Mouse (Mus musculus) embryo, embryonic 10.5 days (tissue): ENCODE measurements at regions not wholly inside any gene's neighbourhood (a gene's known extent, or its start where the extent isn't known, plus 50 kb on each side); places are given as distances from the start of the nearest gene placed in this dataset.

Experiments
- DNase-seq: peaks from one replicate; pipeline ENCODE4 v3.0.0-alpha.2; 2015; ENCODE audit warnings: low spot score

GRCm38 (mm10) chr12:110183473-110183872 lies 95.4 kb upstream of the Dio3 start:
- no peak for DNase-seq

- DNase-seq, result no peak
Measured at GRCm38 (mm10) chr12:110185399-110185798, 93.5 kb upstream of the Dio3 start.

GRCm38 (mm10) chr12:110186381-110186780 lies 92.5 kb upstream of the Dio3 start:
- DNase-seq, result peak; percentile 64

GRCm38 (mm10) chr12:110186911-110187245 lies 92.0 kb upstream of the Dio3 start:
- DNase-seq, result peak; percentile 71

- peak; percentile 77 for DNase-seq
Measured at GRCm38 (mm10) chr12:110187246-110188135, 91.4 kb upstream of the Dio3 start.

- peak; percentile 63 for DNase-seq
Measured at GRCm38 (mm10) chr12:110188136-110188631, 90.7 kb upstream of the Dio3 start.

- DNase-seq, result peak; percentile 64
Measured at GRCm38 (mm10) chr12:110188641-110189328, 90.1 kb upstream of the Dio3 start.

- DNase-seq, result peak; percentile 74
Measured at GRCm38 (mm10) chr12:110189329-110189642, 89.6 kb upstream of the Dio3 start.

- no peak for DNase-seq
Measured at GRCm38 (mm10) chr12:110192186-110192585, 86.7 kb upstream of the Dio3 start.

GRCm38 (mm10) chr12:110197366-110197765 lies 81.5 kb upstream of the Dio3 start:
- no peak for DNase-seq

- DNase-seq, result no peak
Measured at GRCm38 (mm10) chr12:110200471-110200870, 78.4 kb upstream of the Dio3 start.

- DNase-seq, result no peak
Measured at GRCm38 (mm10) chr12:110200887-110201286, 78.0 kb upstream of the Dio3 start.

GRCm38 (mm10) chr12:110203271-110204014 lies 75.4 kb upstream of the Dio3 start:
- no peak for DNase-seq

- DNase-seq, result no peak
Measured at GRCm38 (mm10) chr12:110204246-110204989, 74.5 kb upstream of the Dio3 start.

GRCm38 (mm10) chr12:110206271-110206670 lies 72.6 kb upstream of the Dio3 start:
- DNase-seq, result no peak

- peak; percentile 31 for DNase-seq
Measured at GRCm38 (mm10) chr12:110206812-110207211, 72.1 kb upstream of the Dio3 start.

- peak; percentile 25 for DNase-seq
Measured at GRCm38 (mm10) chr12:110207246-110207852, 71.5 kb upstream of the Dio3 start.

- DNase-seq, result no peak
Measured at GRCm38 (mm10) chr12:110212716-110213115, 66.2 kb upstream of the Dio3 start.

GRCm38 (mm10) chr12:110214833-110215232 lies 64.0 kb upstream of the Dio3 start:
- no peak for DNase-seq

GRCm38 (mm10) chr12:110215311-110215710 lies 63.6 kb upstream of the Dio3 start:
- DNase-seq, result no peak

GRCm38 (mm10) chr12:110219750-110220149 lies 59.1 kb upstream of the Dio3 start:
- DNase-seq, result no peak
